Mouse (Mus musculus) hindbrain, embryonic 14.5 days (tissue): ENCODE results near the gene 1700017B05Rik. TPM values are rescaled to one million over a fixed set of nuclear protein-coding genes. Genes with fewer than 3 reads are reported as not detected.

ENCODE experiments used
- ATAC-seq: fragments of 200-750 bp; cut with Nextera tagmentation; 2 replicates; pipeline ENCODE4 v1.8.0; 2017; ENCODE audit warnings: moderate number of reproducible peaks, mild to moderate bottlenecking, moderate TSS enrichment, moderate library complexity; ENCODE audit not compliant: low FRiP score
- DNase-seq: peaks from one replicate; pipeline ENCODE4 v3.0.0-alpha.2; 2015; ENCODE audit warnings: low spot score
- H3K27ac ChIP-seq: fragments of 300-500 bp; sonication (generic); 2 replicates; pipeline ENCODE4 v1.5.1; 2014; ENCODE audit warnings: mild to moderate bottlenecking, moderate library complexity
- H3K27me3 ChIP-seq: fragments of 300-500 bp; sonication (generic); 2 replicates; pipeline ENCODE4 v1.6.1; 2014; ENCODE audit warnings: mild to moderate bottlenecking, low read length, mixed read lengths; ENCODE audit not compliant: control insufficient read depth, insufficient read depth
- H3K36me3 ChIP-seq: fragments of 300-500 bp; sonication (generic); replicated peaks from 2 replicates; pipeline ENCODE4 v1.6.1; 2014; ENCODE audit not compliant: control insufficient read depth, insufficient read depth
- H3K4me1 ChIP-seq: fragments of 300-500 bp; sonication (generic); replicated peaks from 2 replicates; pipeline ENCODE4 v1.6.1; 2014; ENCODE audit warnings: antibody characterized with exemption, low read length, mixed read lengths; ENCODE audit not compliant: control insufficient read depth, insufficient read depth
- H3K4me2 ChIP-seq: fragments of 300-500 bp; sonication (generic); replicated peaks from 2 replicates; pipeline ENCODE4 v1.6.1; 2014; ENCODE audit warnings: mild to moderate bottlenecking, moderate library complexity
- H3K4me3 ChIP-seq: fragments of 300-500 bp; sonication (generic); replicated peaks from 2 replicates; pipeline ENCODE4 v1.5.1; 2014; ENCODE audit warnings: mild to moderate bottlenecking, low read length
- H3K9ac ChIP-seq: fragments of 300-500 bp; sonication (generic); 2 replicates; pipeline ENCODE4 v1.6.1; 2014
- H3K9me3 ChIP-seq: fragments of 300-500 bp; sonication (generic); 2 replicates; pipeline ENCODE4 v1.6.1; 2016; ENCODE audit warnings: low read length; ENCODE audit not compliant: control insufficient read depth
- WGBS: fragments of 180-500 bp; shearing (Covaris S2); extraction: QIAGEN DNeasy Blood & Tissue Kit; methylation state at CpG from one replicate; pipeline ENCODE4 v1.1.7; 2014; 5-methylcytosine and 5-hydroxymethylcytosine counted together
- polyA plus RNA-seq: library from polyadenylated mRNA; unstranded; fragments of >200 nt; fragmentation: Nextera tagmentation; extraction: Ambion mirVana; gene quantifications from 2 replicates; pipeline ENCODE4 v1.2.1, GENCODE M21; 2014

The 1700017B05Rik gene
- polyA plus RNA-seq, 1 experiment from 2014 or later = 3.4 TPM

- ATAC-seq = no peak
These were observed 7.5 kb downstream of the 1700017B05Rik start for GRCm38 (mm10) chr9:57254823-57255495.

GRCm38 (mm10) chr9:57254061-57254460 lies 8.4 kb downstream of the 1700017B05Rik start:
- no peak overlapping the region for H3K9ac ChIP-seq
- H3K4me3 ChIP-seq = no peak overlapping the region
- no peaks in the 10 kb centered on the region for H3K27me3 ChIP-seq
- no peak overlapping the region for H3K4me2 ChIP-seq
- no peak overlapping the region for H3K27ac ChIP-seq
- DNase-seq = no peak
- WGBS = 95% methylated on average over 7 of the region's 7 CpGs
- H3K4me1 ChIP-seq = no peaks in the 10 kb centered on the region
- H3K9me3 ChIP-seq = no peaks in the 10 kb centered on the region
- no peaks in the 10 kb centered on the region; the same call in 1 of the 2 replicates for H3K36me3 ChIP-seq
- no peak for ATAC-seq

More at GRCm38 (mm10) chr9:57254823-57255495, 7.5 kb downstream of the 1700017B05Rik start:
- no peak overlapping the region for H3K4me3 ChIP-seq
- no peaks in the 10 kb centered on the region for H3K4me1 ChIP-seq
- H3K27ac ChIP-seq = no peak overlapping the region
- no peak overlapping the region for H3K9ac ChIP-seq
- no peak for DNase-seq
- H3K36me3 ChIP-seq = no peaks in the 10 kb centered on the region; the same call in 1 of the 2 replicates
- no peak overlapping the region for H3K4me2 ChIP-seq
- H3K27me3 ChIP-seq = no peaks in the 10 kb centered on the region
- no peaks in the 10 kb centered on the region for H3K9me3 ChIP-seq
- 87% methylated on average over 9 of the region's 9 CpGs for WGBS

GRCm38 (mm10) chr9:57251139-57251538 lies 11.3 kb downstream of the 1700017B05Rik start:
- ATAC-seq (no peak), DNase-seq (no peak)
- 97% methylated on average over 2 of the region's 2 CpGs for WGBS
- Histone ChIP-seq H3K4me2 (no peak overlapping the region), H3K9ac (no peak overlapping the region), H3K27ac (no peak overlapping the region), H3K36me3 (no peaks in the 10 kb centered on the region; the same call in 1 of the 2 replicates), H3K4me3 (no peak overlapping the region), H3K27me3 (no peaks in the 10 kb centered on the region), H3K9me3 (no peaks in the 10 kb centered on the region), H3K4me1 (no peaks in the 10 kb centered on the region)

GRCm38 (mm10) chr9:57250026-57250425 lies 12.4 kb downstream of the 1700017B05Rik start:
- Histone ChIP-seq H3K27me3 (no peaks in the 10 kb centered on the region), H3K4me2 (no peak overlapping the region), H3K36me3 (no peaks in the 10 kb centered on the region; the same call in 1 of the 2 replicates), H3K4me1 (no peaks in the 10 kb centered on the region), H3K27ac (no peak overlapping the region), H3K9ac (no peak overlapping the region), H3K4me3 (no peak overlapping the region), H3K9me3 (no peaks in the 10 kb centered on the region)
- no peak for ATAC-seq
- no peak for DNase-seq
- WGBS = 92% methylated on average over 4 of the region's 4 CpGs

DNA sequence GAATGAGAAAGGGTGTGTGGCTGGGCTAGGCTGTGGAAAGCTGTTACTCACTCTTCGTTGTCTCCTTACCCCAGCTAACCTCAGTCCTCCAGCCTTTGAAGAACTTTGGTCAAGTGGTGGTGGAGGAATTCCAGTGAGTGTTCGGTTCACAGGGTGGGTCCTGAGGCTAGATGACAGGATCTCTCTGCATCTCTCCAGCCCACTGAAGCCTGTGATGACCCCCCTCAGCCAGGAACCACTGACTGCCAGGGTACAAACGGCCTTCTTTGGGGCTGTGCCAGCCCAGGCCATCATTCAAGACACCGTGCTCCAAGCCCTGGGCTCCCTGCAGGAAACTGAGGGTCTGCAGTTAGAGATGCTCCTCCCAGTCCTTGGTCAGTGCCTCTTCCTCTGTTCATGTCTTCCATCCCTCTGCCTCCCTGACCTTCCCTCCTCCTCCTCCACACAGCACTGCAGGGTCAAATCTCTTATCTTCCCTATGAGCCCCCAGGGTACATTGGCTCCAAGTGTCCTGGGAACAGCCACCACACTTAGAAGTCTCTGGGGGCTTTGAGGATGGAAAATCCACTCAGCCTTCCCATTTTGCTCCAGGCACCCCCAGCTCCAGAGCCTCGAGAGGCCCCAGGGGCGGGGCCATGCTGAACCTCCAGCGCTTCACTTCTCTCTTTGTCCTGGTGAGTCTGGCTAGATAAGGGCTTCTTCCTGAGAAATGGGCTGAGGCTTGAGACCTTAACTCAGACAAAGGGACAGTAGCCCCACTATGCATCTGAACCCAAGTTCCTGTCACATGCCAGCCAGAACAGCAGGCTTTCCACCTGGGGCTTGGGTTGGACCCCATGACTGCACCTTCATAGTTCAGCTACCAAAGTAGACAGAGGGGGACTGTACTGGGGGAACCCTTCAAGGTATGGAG lies 14.1 kb downstream of the 1700017B05Rik start:
- no peaks in the 10 kb centered on the region; the same call in 1 of the 2 replicates for H3K36me3 ChIP-seq
- no peak overlapping the region for H3K4me2 ChIP-seq
- DNase-seq = no peak
- no peaks in the 10 kb centered on the region for H3K4me1 ChIP-seq
- no peaks in the 10 kb centered on the region for H3K9me3 ChIP-seq
- ATAC-seq = no peak
- H3K27ac ChIP-seq = no peak overlapping the region
- no peaks in the 10 kb centered on the region for H3K27me3 ChIP-seq
- H3K4me3 ChIP-seq = no peak overlapping the region
- 84% methylated on average over 7 of the region's 7 CpGs for WGBS
- H3K9ac ChIP-seq = no peak overlapping the region

DNA sequence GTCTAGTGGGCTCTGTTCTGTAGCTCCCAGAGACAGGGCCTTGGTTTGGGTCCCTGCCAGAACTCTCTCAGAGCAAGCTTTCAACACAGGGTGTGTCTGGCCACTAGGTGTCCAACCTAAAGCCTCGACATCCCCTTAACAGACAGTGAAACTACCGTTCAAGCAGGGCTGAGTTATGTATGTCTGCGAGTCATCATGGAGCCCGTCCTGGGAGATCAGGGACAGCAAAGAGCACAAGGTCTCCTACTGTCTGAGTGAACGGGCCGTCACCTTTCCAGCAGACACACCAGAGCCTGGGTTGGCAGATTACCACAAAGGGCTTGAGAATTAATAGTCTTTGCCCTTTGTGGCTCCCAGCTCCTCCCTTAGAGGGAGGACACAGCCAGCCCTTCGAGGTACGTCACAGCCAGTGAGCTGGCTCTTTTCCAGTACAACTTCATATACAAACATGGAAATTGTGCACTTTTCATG lies 15.2 kb downstream of the 1700017B05Rik start:
- Histone ChIP-seq H3K9ac (no peak overlapping the region), H3K4me2 (no peak overlapping the region), H3K36me3 (no peaks in the 10 kb centered on the region), H3K27me3 (no peaks in the 10 kb centered on the region), H3K27ac (no peak overlapping the region), H3K9me3 (no peaks in the 10 kb centered on the region), H3K4me1 (no peaks in the 10 kb centered on the region), H3K4me3 (no peak overlapping the region)
- 67% methylated on average over 8 of the region's 8 CpGs for WGBS
- ATAC-seq (no peak), DNase-seq (no peak)

DNA sequence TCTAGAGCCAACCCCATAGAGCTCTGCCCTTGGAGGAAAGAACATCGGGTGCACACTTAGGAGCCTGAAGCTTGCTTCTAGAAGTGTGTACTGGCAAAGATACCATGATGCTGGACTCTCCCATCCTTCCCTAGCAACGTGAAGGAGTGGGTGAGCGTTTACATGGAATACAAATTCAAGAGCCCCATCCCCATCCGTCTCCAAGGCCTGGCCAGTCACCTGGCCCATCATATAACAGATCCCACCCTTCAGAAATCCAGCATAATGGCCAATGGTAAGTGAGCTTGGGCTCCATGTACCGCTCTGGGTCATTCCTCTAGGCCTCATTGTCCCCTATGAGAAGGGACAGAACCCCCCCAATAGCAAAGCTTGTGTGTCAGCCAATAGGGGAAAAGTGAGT lies 15.9 kb downstream of the 1700017B05Rik start:
- H3K4me2 ChIP-seq = no peak overlapping the region
- no peaks in the 10 kb centered on the region for H3K27me3 ChIP-seq
- ATAC-seq = no peak
- no peak overlapping the region for H3K27ac ChIP-seq
- 90% methylated on average over 5 of the region's 5 CpGs for WGBS
- no peak for DNase-seq
- no peaks in the 10 kb centered on the region for H3K9me3 ChIP-seq
- no peak overlapping the region for H3K9ac ChIP-seq
- H3K4me1 ChIP-seq = no peaks in the 10 kb centered on the region
- H3K36me3 ChIP-seq = no peaks in the 10 kb centered on the region
- H3K4me3 ChIP-seq = no peak overlapping the region

DNA sequence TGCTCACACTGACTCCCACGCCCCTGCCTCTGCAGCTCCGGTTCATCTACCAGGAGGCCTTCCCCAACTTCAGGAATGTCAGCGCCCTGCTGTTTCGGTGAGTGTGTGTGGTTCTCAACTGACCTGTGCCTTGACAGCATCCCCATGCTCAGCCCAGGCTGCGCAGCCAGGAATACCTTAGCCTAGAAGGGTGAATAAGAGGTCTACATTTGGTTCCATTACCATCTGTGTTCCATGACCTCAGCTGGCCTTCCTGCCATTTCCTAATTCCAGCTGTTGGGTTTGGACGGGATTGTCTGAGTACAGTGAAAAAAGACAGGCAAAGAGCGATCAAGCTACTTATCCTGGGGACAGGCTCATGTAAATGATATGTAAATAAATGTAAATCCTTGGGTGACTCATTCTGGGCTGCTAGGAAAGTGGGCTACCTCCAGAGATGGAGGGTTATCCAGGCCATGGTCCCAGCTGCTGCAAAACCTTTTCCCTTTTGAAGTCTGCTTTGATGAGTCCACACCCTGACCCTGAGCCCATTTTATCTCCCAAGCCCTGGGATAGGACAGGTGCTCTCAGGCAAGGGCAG lies 18.2 kb downstream of the 1700017B05Rik start:
- no peaks in the 10 kb centered on the region for H3K4me1 ChIP-seq
- H3K27ac ChIP-seq = no peak overlapping the region
- no peak for ATAC-seq
- no peaks in the 10 kb centered on the region for H3K36me3 ChIP-seq
- H3K4me2 ChIP-seq = no peak overlapping the region
- no peaks in the 10 kb centered on the region for H3K27me3 ChIP-seq
- 35% methylated on average over 7 of the region's 7 CpGs for WGBS
- DNase-seq = no peak
- H3K9me3 ChIP-seq = no peaks in the 10 kb centered on the region
- no peak overlapping the region for H3K4me3 ChIP-seq
- H3K9ac ChIP-seq = no peak overlapping the region

GRCm38 (mm10) chr9:57242916-57243315 lies 19.5 kb downstream of the 1700017B05Rik start:
- Histone ChIP-seq H3K4me1 (no peaks in the 10 kb centered on the region), H3K27ac (no peak overlapping the region), H3K27me3 (no peaks in the 10 kb centered on the region), H3K9me3 (no peaks in the 10 kb centered on the region), H3K9ac (no peak overlapping the region), H3K36me3 (no peaks in the 10 kb centered on the region), H3K4me2 (no peak overlapping the region), H3K4me3 (no peak overlapping the region)
- WGBS = 27% methylated on average over 5 of the region's 5 CpGs
- ATAC-seq = no peak
- DNase-seq = no peak
